Mouse (Mus musculus): ENCODE data around the gene Cdkal1. TPM values are rescaled to one million over a fixed set of nuclear protein-coding genes. Genes with fewer than 3 reads are reported as not detected.

Cdkal1 gene
- polyA plus RNA-seq, 1 experiment from 2014 or later = 35.4 TPM

DNA sequence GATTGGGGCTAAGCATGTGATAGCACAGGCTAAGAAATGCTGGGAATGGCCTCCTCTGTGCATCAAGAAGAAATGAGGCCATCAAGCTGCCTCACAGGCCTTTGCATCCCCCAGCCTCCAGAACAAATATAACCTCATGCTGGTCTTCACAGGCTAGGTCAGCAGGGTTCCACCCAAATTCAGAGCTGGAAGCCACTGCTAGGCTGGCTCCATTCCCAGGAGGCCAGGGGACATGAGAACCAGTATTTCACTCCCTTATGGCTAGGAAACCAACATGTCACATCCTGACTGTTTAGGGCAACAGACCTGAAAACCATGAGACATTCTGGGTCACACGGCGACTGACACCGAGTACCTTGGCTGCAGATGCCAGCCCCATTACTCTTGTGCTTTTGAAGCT lies 700.2 kb downstream of the Cdkal1 start:
- Histone ChIP-seq H3K4me3 (ENCODE audit: low read depth, low read length) (no peak overlapping the region), H3K27ac (ENCODE audit: low read depth) (no peak overlapping the region), H3K9ac (no peak overlapping the region), H3K4me1 (ENCODE audit: insufficient read depth) (no peaks in the 10 kb centered on the region), H3K36me3 (ENCODE audit: insufficient read depth) (no peaks in the 10 kb centered on the region), H3K4me2 (no peak overlapping the region), H3K27me3 (ENCODE audit: insufficient read depth, low read length) (no peaks in the 10 kb centered on the region), H3K9me3 (ENCODE audit: low read depth, low read length) (no peaks in the 10 kb centered on the region)
- 79% methylated on average over 3 of the region's 3 CpGs for WGBS
- DNase-seq (no peak), ATAC-seq (ENCODE audit: insufficient read depth) (no peak)
- TF ChIP-seq CTCF (IDR thresholded peaks at IDR 0.05; ENCODE audit: low read depth) = no peak

DNA sequence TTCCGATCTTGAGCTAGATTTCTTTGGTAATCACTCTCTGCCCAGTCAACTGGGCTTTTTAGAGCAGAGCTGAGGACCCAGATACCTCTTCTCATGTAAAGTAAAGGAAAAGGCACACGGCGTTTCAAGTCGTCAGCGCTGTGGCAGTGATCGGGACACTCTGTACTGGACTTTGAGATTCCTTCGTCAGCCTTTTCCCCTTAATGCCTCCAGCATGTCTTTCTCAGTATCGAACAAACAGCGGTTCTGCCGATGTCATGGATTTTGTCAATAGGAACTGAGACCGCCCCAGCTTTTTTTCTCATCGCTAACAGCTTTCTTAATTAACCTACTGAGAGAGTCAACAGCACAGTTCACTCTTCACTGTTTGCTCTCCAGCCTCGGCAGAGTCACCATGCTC lies 705.4 kb downstream of the Cdkal1 start:
- H3K4me1 ChIP-seq (ENCODE audit: insufficient read depth) = no peaks in the 10 kb centered on the region
- no peak overlapping the region for H3K4me3 ChIP-seq (ENCODE audit: low read depth, low read length)
- 68% methylated on average over 13 of the region's 13 CpGs for WGBS
- H3K27ac ChIP-seq (ENCODE audit: low read depth) = no peak overlapping the region
- H3K4me2 ChIP-seq = no peak overlapping the region
- DNase-seq = no peak
- TF ChIP-seq CTCF (IDR thresholded peaks at IDR 0.05; ENCODE audit: low read depth) = no peak
- no peaks in the 10 kb centered on the region for H3K9me3 ChIP-seq (ENCODE audit: low read depth, low read length)
- no peak for ATAC-seq (ENCODE audit: insufficient read depth)
- no peak overlapping the region for H3K9ac ChIP-seq
- no peaks in the 10 kb centered on the region for H3K27me3 ChIP-seq (ENCODE audit: insufficient read depth, low read length)
- H3K36me3 ChIP-seq (ENCODE audit: insufficient read depth) = no peaks in the 10 kb centered on the region

DNA sequence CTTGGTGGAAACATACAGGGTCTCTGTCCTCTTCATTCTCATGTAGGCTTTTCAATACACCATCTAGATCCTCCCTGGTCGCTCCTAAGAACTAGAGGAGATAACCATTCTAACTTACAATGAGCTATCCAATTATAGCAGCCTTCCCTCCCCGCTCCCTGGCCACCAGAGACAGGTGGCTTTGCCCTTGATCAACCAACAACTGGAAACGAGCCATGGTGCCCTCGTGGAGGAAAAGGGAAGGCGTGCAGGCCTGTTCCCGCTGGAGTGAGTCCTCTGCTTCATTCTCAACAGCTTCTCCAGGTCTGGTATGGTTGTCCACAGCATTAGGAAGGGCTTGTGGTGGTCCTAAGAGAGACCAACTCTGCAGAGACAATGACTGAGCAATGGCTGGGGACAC lies 706.1 kb downstream of the Cdkal1 start:
- no peaks in the 10 kb centered on the region for H3K4me1 ChIP-seq (ENCODE audit: insufficient read depth)
- H3K9me3 ChIP-seq (ENCODE audit: low read depth, low read length) = no peaks in the 10 kb centered on the region
- DNase-seq (no peak), ATAC-seq (ENCODE audit: insufficient read depth) (no peak)
- H3K36me3 ChIP-seq (ENCODE audit: insufficient read depth) = no peaks in the 10 kb centered on the region
- no peak overlapping the region for H3K27ac ChIP-seq (ENCODE audit: low read depth)
- no peak overlapping the region for H3K4me3 ChIP-seq (ENCODE audit: low read depth, low read length)
- TF ChIP-seq CTCF (IDR thresholded peaks at IDR 0.05; ENCODE audit: low read depth) = no peak
- no peak overlapping the region for H3K4me2 ChIP-seq
- no peaks in the 10 kb centered on the region for H3K27me3 ChIP-seq (ENCODE audit: insufficient read depth, low read length)
- WGBS = 83% methylated on average over 6 of the region's 6 CpGs
- no peak overlapping the region for H3K9ac ChIP-seq

DNA sequence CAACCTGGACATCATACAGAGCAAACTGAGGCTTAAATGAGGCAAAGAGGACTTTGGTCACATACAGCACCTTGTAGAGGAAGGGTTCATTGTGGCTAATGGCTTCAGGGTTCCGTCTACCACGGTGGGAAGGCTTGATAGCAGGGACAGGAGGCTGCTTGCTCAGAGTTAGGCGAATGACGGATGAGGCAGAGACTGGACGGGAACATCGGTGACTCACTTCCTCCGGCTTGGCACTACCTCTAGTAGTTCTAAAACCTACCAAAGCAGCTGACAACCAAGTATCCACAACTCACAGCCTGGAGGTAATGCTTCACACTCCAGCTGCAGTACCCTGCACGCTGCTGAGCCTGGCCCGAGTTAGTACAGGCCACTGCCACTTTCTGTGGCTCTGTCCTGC lies 706.9 kb downstream of the Cdkal1 start:
- DNase-seq (no peak), ATAC-seq (ENCODE audit: insufficient read depth) (no peak)
- no peaks in the 10 kb centered on the region for H3K36me3 ChIP-seq (ENCODE audit: insufficient read depth)
- no peaks in the 10 kb centered on the region for H3K4me1 ChIP-seq (ENCODE audit: insufficient read depth)
- TF ChIP-seq CTCF (IDR thresholded peaks at IDR 0.05; ENCODE audit: low read depth) = no peak
- no peak overlapping the region for H3K4me2 ChIP-seq
- no peak overlapping the region for H3K27ac ChIP-seq (ENCODE audit: low read depth)
- H3K27me3 ChIP-seq (ENCODE audit: insufficient read depth, low read length) = no peaks in the 10 kb centered on the region
- H3K4me3 ChIP-seq (ENCODE audit: low read depth, low read length) = no peak overlapping the region
- H3K9me3 ChIP-seq (ENCODE audit: low read depth, low read length) = no peaks in the 10 kb centered on the region
- no peak overlapping the region for H3K9ac ChIP-seq
- WGBS = 65% methylated on average over 9 of the region's 9 CpGs

Other genes with a start within 250 kb of the Cdkal1 start
- 17.6 and 18.3 TPM in 2 replicates for gene E2f3, start 130.4 kb upstream of the Cdkal1 start, polyA plus RNA-seq (2014; fragmentation: Nextera tagmentation; extraction: Ambion mirVana)

Measured in lung, embryonic 14.5 days (tissue).